Mouse (Mus musculus): ENCODE results near the gene Akr1b7. TPM values are rescaled to one million over a fixed set of nuclear protein-coding genes. Genes with fewer than 3 reads are reported as not detected.

Akr1b7 gene
- total and polyA plus RNA-seq, 3 experiments, result 0.08 TPM; not detected in 2

DNA sequence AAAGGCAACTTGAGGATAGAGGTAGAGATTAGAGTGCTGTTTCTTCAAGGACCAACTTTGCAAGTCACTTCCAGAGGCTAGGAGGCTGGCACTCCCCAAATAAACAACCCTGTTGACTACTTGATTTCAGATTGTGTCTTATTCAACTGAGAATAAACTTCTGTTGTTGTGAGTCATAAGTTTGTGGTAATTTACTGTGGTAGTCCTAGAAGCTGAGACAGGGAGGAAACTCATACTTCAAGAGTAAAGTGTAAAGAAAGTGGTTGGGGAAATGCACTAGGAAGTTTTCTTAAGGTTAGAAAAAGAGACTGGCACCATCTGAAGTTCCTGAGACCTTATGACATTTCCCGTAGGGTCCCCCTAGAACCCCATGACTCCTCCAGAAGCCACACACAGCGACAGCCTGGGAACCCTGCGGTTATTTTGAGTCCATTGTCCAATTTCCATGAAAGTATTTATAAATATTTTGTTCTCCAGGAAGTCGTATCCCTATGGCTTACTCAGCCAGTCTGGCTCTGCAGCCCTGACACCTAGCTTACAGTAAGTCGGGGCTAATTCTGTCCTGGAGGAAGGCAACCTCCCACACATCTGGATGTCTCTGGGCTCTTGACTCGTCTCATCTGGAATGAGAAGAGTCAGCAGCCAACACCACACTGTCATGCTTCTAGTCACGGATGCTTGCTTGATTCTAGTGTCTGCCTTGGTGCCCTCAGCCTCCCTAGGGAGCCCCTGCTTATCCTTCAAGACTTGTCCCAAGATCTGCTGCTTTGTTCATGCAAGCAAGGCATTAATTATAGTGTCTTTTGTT is 41.0 kb downstream of the Akr1b7 start:
- Histone ChIP-seq H3K4me3 (replicated peaks in 1 of 3; ENCODE audit: low read depth in 2 of 3, low read length in 2 of 3, poor library complexity in 1 of 3) (no peak overlapping the region), H3K9me3 (replicated peaks; ENCODE audit: low read length) (no peaks in the 10 kb centered on the region), H3K27me3 (replicated peaks) (no peaks in the 10 kb centered on the region), H3K9ac (ENCODE audit: insufficient read depth, low read depth) (no peak overlapping the region), H3K4me1 (ENCODE audit: control insufficient read depth in 1 of 2, insufficient read depth in 2 of 2) (no peaks in the 10 kb centered on the region), H3K36me3 (replicated peaks in 1 of 2; ENCODE audit: control insufficient read depth in 1 of 2, insufficient read depth in 1 of 2, low read length in 1 of 2) (no peaks in the 10 kb centered on the region), H3K4me2 (ENCODE audit: insufficient read depth, low read depth, poor library complexity, severe bottlenecking) (no peak overlapping the region), H3K27ac (ENCODE audit: insufficient read depth, low read depth) (no peak overlapping the region), H3K79me2 (replicated peaks; ENCODE audit: control insufficient read depth, extremely low read depth, insufficient read depth, poor library complexity, severe bottlenecking) (no peaks in the 10 kb centered on the region)
- TF ChIP-seq ELF1 (IDR thresholded peaks at IDR 0.05; ENCODE audit: low read depth, low read length), result no peak
- TF ChIP-seq NRF1 (IDR thresholded peaks at IDR 0.05; ENCODE audit: low read depth, low read length), result no peak
- no peak for TF ChIP-seq ZC3H11A (IDR thresholded peaks at IDR 0.05; ENCODE audit: low read depth, low read length)
- no peak for TF ChIP-seq PAX5 (IDR thresholded peaks at IDR 0.05; ENCODE audit: low read length)
- no peak for TF ChIP-seq USF1 (IDR thresholded peaks at IDR 0.05; ENCODE audit: low read depth, low read length)
- no peak for TF ChIP-seq MYC (IDR thresholded peaks at IDR 0.05; ENCODE audit: low read depth, low read length)
- TF ChIP-seq RAD21 (IDR thresholded peaks at IDR 0.05; ENCODE audit: low read depth, low read length), result no peak
- TF ChIP-seq MXI1 (IDR thresholded peaks at IDR 0.05; ENCODE audit: low read depth, low read length), result no peak
- no peak for TF ChIP-seq TCF12 (IDR thresholded peaks at IDR 0.05; ENCODE audit: low read depth, low read length)
- TF ChIP-seq NELFE (IDR thresholded peaks at IDR 0.05; ENCODE audit: low read depth, low read length), result no peak
- TF ChIP-seq KAT2A (IDR thresholded peaks at IDR 0.05; ENCODE audit: insufficient replicate concordance, low read length), result no peak
- no peak for TF ChIP-seq GABPA (IDR thresholded peaks at IDR 0.05; ENCODE audit: insufficient replicate concordance, low read depth, low read length)
- TF ChIP-seq TBP (conservative IDR thresholded peaks at IDR 0.05; ENCODE audit: low read depth, low read length), result no peak
- no peak for TF ChIP-seq E2F4 (IDR thresholded peaks at IDR 0.05; ENCODE audit: insufficient replicate concordance, low read depth, low read length)
- TF ChIP-seq RCOR1 (conservative IDR thresholded peaks at IDR 0.05; ENCODE audit: low read depth, low read length), result no peak
- no peak for TF ChIP-seq CTCF (conservative IDR thresholded peaks at IDR 0.05 in 1 of 2, IDR thresholded peaks at IDR 0.05 in 1 of 2; ENCODE audit: low read depth in 2 of 2, low read length in 2 of 2)
- no peak for TF ChIP-seq BHLHE40 (IDR thresholded peaks at IDR 0.05; ENCODE audit: low read depth, low read length)
- in situ Hi-C loops (cut with MboI; ENCODE audit: low pct_ligation_motif_present, low pct_unique_long_range_greater_than_20kb, low sequenced_read_pairs), result loop anchor here (10.0 kb wide), 1 partner anchor 98 kb away; the partner anchor contains the start of gene Akr1b8
- no peak for DNase-seq (ENCODE audit: extremely low read depth)
- dilution Hi-C loops (cut with MboI; ENCODE audit: extremely low pct_ligation_motif_present, extremely low pct_unique_long_range_greater_than_20kb, low sequenced_read_pairs), result no loop called here

DNA sequence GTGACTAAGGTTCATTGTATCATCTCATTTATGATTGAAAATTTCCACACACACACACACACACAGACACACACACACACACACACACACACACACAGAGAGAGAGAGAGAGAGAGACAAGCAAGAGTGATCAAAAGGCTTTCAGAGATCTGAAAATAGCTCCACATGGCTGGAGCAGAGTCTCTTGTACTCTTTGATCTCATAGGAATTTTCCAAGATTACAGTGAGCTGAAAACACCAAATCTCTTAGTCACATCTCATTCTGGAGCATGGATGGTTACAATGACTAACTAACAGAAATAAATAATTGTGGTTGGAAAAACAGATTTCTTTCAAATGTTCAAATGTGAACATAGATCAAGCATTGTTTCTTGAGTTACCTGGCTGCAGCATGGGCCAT is 47.3 kb downstream of the Akr1b7 start:
- TF ChIP-seq ZNF384 (IDR thresholded peaks at IDR 0.05; ENCODE audit: low read depth, low read length) (no peak), E2F4 (IDR thresholded peaks at IDR 0.05; ENCODE audit: insufficient replicate concordance, low read depth, low read length) (no peak), SMC3 (IDR thresholded peaks at IDR 0.05; ENCODE audit: low read depth, low read length) (no peak), ETS1 (conservative IDR thresholded peaks at IDR 0.05; ENCODE audit: low read depth, low read length) (no peak), BHLHE40 (IDR thresholded peaks at IDR 0.05; ENCODE audit: low read depth, low read length) (no peak), ELF1 (IDR thresholded peaks at IDR 0.05; ENCODE audit: low read depth, low read length) (no peak), CTCF (conservative IDR thresholded peaks at IDR 0.05 in 1 of 2, IDR thresholded peaks at IDR 0.05 in 1 of 2; ENCODE audit: low read depth in 2 of 2, low read length in 2 of 2) (no peak), RAD21 (IDR thresholded peaks at IDR 0.05; ENCODE audit: low read depth, low read length) (no peak), UBTF (IDR thresholded peaks at IDR 0.05; ENCODE audit: low read depth, low read length) (no peak), POLR2A (IDR thresholded peaks at IDR 0.05; ENCODE audit: low read depth, low read length) (no peak), CHD1 (IDR thresholded peaks at IDR 0.05; ENCODE audit: low read depth, low read length) (no peak), IRF4 (IDR thresholded peaks at IDR 0.05; ENCODE audit: low read depth, low read length) (no peak), JUND (conservative IDR thresholded peaks at IDR 0.05; ENCODE audit: low read depth, low read length) (no peak), POLR2AphosphoS2 (IDR thresholded peaks at IDR 0.05; ENCODE audit: low read depth, low read length) (no peak)
- no peak overlapping the region for H3K27ac ChIP-seq (ENCODE audit: insufficient read depth, low read depth)
- no peak overlapping the region for H3K4me3 ChIP-seq (replicated peaks in 1 of 3; ENCODE audit: low read depth in 2 of 3, low read length in 2 of 3, poor library complexity in 1 of 3)
- dilution Hi-C loops (cut with MboI; ENCODE audit: extremely low pct_ligation_motif_present, extremely low pct_unique_long_range_greater_than_20kb, low sequenced_read_pairs), result no loop called here
- H3K79me2 ChIP-seq (replicated peaks; ENCODE audit: control insufficient read depth, extremely low read depth, insufficient read depth, poor library complexity, severe bottlenecking), result no peaks in the 10 kb centered on the region
- in situ Hi-C loops (cut with MboI; ENCODE audit: low pct_ligation_motif_present, low pct_unique_long_range_greater_than_20kb, low sequenced_read_pairs), result loop anchor here (10.0 kb wide), 1 partner anchor 105 kb away; the partner anchor contains the start of gene Akr1b8
- H3K9ac ChIP-seq (ENCODE audit: insufficient read depth, low read depth), result no peak overlapping the region
- no peaks in the 10 kb centered on the region for H3K27me3 ChIP-seq (replicated peaks)
- H3K36me3 ChIP-seq (replicated peaks in 1 of 2; ENCODE audit: control insufficient read depth in 1 of 2, insufficient read depth in 1 of 2, low read length in 1 of 2), result no peaks in the 10 kb centered on the region
- peaks cover 5 to 6% of the 10 kb centered on the region in 2 experiments for H3K4me1 ChIP-seq (ENCODE audit: control insufficient read depth in 1 of 2, insufficient read depth in 2 of 2)
- no peak overlapping the region for H3K4me2 ChIP-seq (ENCODE audit: insufficient read depth, low read depth, poor library complexity, severe bottlenecking)
- no peaks in the 10 kb centered on the region for H3K9me3 ChIP-seq (replicated peaks; ENCODE audit: low read length)
- no peak for DNase-seq (ENCODE audit: extremely low read depth)

Data from CH12.LX (cell line).